Mouse (Mus musculus) liver, embryonic 14.5 days (tissue): ENCODE measurements around the gene Psmd1.

Source experiments
- CTCF ChIP-seq: IDR thresholded peaks from 2 replicates; pipeline ENCODE4 v1.5.1; 2016; ENCODE audit warnings: antibody characterized with exemption, low read depth, control low read depth
- EP300 ChIP-seq: IDR thresholded peaks from 2 replicates; pipeline ENCODE4 v1.6.1; 2016; ENCODE audit warnings: antibody characterized with exemption, low read depth

DNA sequence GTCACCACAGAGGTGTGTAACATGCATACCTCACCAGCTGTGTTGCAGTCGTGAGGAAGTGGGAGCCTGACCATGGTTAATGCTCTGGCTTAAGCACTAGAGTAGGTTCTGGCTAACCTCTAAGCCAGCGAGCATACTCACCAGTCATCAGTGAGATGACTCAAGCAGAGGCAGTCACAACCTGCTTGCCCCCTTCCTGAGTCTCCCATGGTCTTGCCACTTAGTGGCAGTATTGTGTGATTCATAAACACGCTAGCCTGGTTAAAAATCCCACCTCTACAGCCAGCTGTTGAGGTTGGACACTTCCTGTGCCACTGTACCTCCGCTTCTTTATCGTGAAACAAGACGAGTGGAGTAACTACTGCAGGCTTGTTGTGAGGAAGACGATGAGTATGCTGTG is 122.6 kb downstream of the Psmd1 start:
- TF ChIP-seq EP300: no peak
- no peak for TF ChIP-seq CTCF
